In the genomic region with DNA sequence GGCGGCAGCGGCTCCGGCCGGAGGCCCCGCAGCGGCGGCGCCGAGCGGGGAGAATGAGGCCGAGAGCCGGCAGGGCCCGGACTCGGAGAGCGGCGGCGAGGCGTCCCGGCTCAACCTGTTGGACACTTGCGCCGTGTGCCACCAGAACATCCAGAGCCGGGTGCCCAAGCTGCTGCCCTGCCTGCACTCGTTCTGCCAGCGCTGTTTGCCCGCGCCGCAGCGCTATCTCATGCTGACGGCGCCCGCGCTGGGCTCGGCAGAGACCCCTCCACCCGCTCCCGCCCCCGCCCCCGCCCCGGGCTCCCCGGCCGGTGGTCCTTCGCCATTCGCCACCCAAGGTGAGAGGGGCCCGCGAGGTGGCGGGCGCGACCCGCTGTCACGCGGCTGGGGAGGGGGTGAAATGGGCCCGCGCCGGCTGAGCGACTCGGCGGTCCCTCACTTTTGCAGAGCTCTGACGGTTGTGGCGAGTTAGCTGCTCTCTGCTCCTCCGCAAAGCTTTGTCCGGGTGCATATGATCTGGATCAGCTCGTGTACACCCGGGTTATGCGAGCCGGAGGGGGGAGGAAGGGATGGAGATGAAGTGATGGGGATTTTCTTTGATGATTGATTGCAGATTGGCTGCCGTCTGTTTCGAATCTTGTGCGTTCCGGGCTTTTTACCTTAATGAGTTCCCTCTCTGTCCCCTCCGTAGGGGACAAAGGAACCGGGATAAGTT, we compare ENCODE assay signal across 7 mouse cellular contexts. TPM values are rescaled to one million over a fixed set of nuclear protein-coding genes. Genes with fewer than 3 reads are reported as not detected.
A peak's percentile ranks its signal among the peaks of the same experiment; 100 is the strongest.
DNase-seq lines count a peak whose midpoint lies in the region; ATAC-seq and TF ChIP-seq lines count a peak whose summit lies in the region.

No protein-coding gene starts in this region.

- under 1% methylated on average over 54 of the region's 70 CpGs for WGBS in hindbrain, postnatal 0 days

- POLR2A ChIA-PET in Patski (lab: Charles Lee): no interaction called here

- intact Hi-C loops in gastrocnemius, adult 2 months (cut with DNase I): loop anchor here (5.0 to 10.0 kb wide), 3 partner anchors 156 to 406 kb away; no protein-coding TSS in a partner anchor
- intact Hi-C loops in left cerebral cortex, postnatal 25 days (cut with DNase I): loop anchor here (5.0 kb wide), 3 partner anchors 196 to 404 kb away; no protein-coding TSS in a partner anchor

- ATAC-seq in Patski: peak; percentile 55
- ATAC-seq in hindbrain, postnatal 0 days: peak; percentile 58

- H3K27ac ChIP-seq in gastrocnemius, adult 2 months: peak overlapping the region; percentile 97
- peak overlapping the region; percentile 99 for H3K27ac ChIP-seq in hindbrain, postnatal 0 days

- H3K9me3 ChIP-seq in hindbrain, postnatal 0 days (ENCODE audit: low read length): peaks cover 23% of the 10 kb centered on the region

- no peaks in the 10 kb centered on the region for H3K36me3 ChIP-seq in hindbrain, postnatal 0 days (ENCODE audit: insufficient read depth, low read length)

- no peak for DNase-seq in Patski (ENCODE audit: low read depth, low spot score)
- DNase-seq in cerebellum, postnatal 4 days (ENCODE audit: low spot score in 2 of 2): peak; percentile 33 to 55
- DNase-seq in gastrocnemius, adult 2 months: peak; percentile 71
- DNase-seq in hindbrain, postnatal 0 days (ENCODE audit: low spot score): peak; percentile 72
- DNase-seq in left cerebral cortex, postnatal 25 days (ENCODE audit: low spot score in 2 of 2): peak; percentile 48 to 55
- peak; percentile 80 for DNase-seq in mesoderm, embryonic 11.5 days (ENCODE audit: low read depth, low spot score)
- DNase-seq in right cerebral cortex, postnatal 36 days (ENCODE audit: low spot score in 2 of 2): peak; percentile 23 to 49

- in situ Hi-C loops in Patski (cut with MboI; ENCODE audit: low pct_unique_long_range_greater_than_20kb): no loop called here

- peak overlapping the region; percentile 61 for H3K4me2 ChIP-seq in hindbrain, postnatal 0 days (ENCODE audit: low read depth, low read length)

- peak; percentile 31 for TF ChIP-seq CTCF in Patski (IDR thresholded peaks at IDR 0.05)
- peak; percentile 12; the same call in 1 of the 2 replicates for TF ChIP-seq CTCF in gastrocnemius, adult 2 months (IDR thresholded peaks at IDR 0.05)
- no peak for TF ChIP-seq CTCF in hindbrain, postnatal 0 days (IDR thresholded peaks at IDR 0.05; ENCODE audit: low read depth)

- CTCF ChIA-PET in Patski (lab: Charles Lee): no interaction called here

- peak overlapping the region; percentile 98 for H3K9ac ChIP-seq in hindbrain, postnatal 0 days (replicated peaks; ENCODE audit: low read length)

- H3K27me3 ChIP-seq in Patski: no peaks in the 10 kb centered on the region
- H3K27me3 ChIP-seq in hindbrain, postnatal 0 days (ENCODE audit: insufficient read depth, low read length): no peaks in the 10 kb centered on the region

- H3K4me1 ChIP-seq in hindbrain, postnatal 0 days (ENCODE audit: insufficient read depth, low read length): no peaks in the 10 kb centered on the region

- peak overlapping the region; percentile 89 for H3K4me3 ChIP-seq in gastrocnemius, adult 2 months
- H3K4me3 ChIP-seq in hindbrain, postnatal 0 days (ENCODE audit: low read length): peak overlapping the region; percentile 96

RNA-seq across cellular contexts. Expression of gene Trim24, which starts 0.7 kb away (rescaled TPM):
- 20.0 TPM for polyA plus RNA-seq in Patski (2021)
- total RNA-seq in gastrocnemius, adult 2 months (2021): 10 to 100 TPM; 32.6 to 53.6 TPM
- total RNA-seq in hindbrain, postnatal 0 days (2014; rRNA removed): 40.3 and 48.4 TPM in 2 replicates
- 12.2 and 13.2 TPM in 2 replicates for polyA plus RNA-seq in hindbrain, postnatal 0 days (2015; fragmentation: Nextera tagmentation; extraction: Ambion mirVana)
- 10 to 100 TPM; 27.0 to 31.9 TPM for total RNA-seq in left cerebral cortex, postnatal 25 days (2021)
